Mouse (Mus musculus) MEL (cell line): ENCODE measurements around the gene Oas2. TPM values are rescaled to one million over a fixed set of nuclear protein-coding genes. Genes with fewer than 3 reads are reported as not detected.

Experiments used
- DNase-seq: peaks from one replicate; pipeline ENCODE4 v3.0.0; 2011; ENCODE audit warnings: low read depth, low spot score
- H3K27ac ChIP-seq: 2 replicates; pipeline ENCODE4 v1.5.1; 2012; ENCODE audit warnings: low read depth, mild to moderate bottlenecking, control low read depth, low read length, moderate library complexity; ENCODE audit not compliant: control insufficient read depth
- H3K27me3 ChIP-seq, 2 experiments: fragments of 150-350 bp in 1 of 2; sonication (generic) in 1 of 2; 2 replicates each; pipeline ENCODE4 v1.6.1; 2012; ENCODE audit warnings: low read length in 2 of 2, mild to moderate bottlenecking in 2 of 2, improper control_type of control experiment in 1 of 2, moderate library complexity in 1 of 2; ENCODE audit not compliant: insufficient read depth in 2 of 2, control insufficient read depth in 1 of 2
- H3K36me3 ChIP-seq, 2 experiments: 2 replicates each; pipeline ENCODE4 v1.6.1; 2012 to 2014; ENCODE audit warnings: low read length in 2 of 2, improper control_type of control experiment in 1 of 2, inconsistent platforms in 1 of 2, mild to moderate bottlenecking in 1 of 2; ENCODE audit not compliant: insufficient read depth in 2 of 2, control insufficient read depth in 1 of 2
- H3K4me1 ChIP-seq, 2 experiments: fragments of 150-350 bp in 1 of 2; sonication (generic) in 1 of 2; 2 replicates each; pipeline ENCODE4 v1.6.1; 2012; ENCODE audit warnings: low read length in 2 of 2, improper control_type of control experiment in 1 of 2, mild to moderate bottlenecking in 1 of 2; ENCODE audit not compliant: insufficient read depth in 2 of 2, control insufficient read depth in 1 of 2
- H3K4me3 ChIP-seq, 2 experiments: fragments of 150-350 bp in 1 of 2; sonication (generic) in 1 of 2; 2 replicates each; pipeline ENCODE4 v1.5.1; 2012; ENCODE audit warnings: low read depth in 2 of 2, low read length in 2 of 2, mild to moderate bottlenecking in 2 of 2, moderate library complexity in 2 of 2, control low read depth in 1 of 2, improper control_type of control experiment in 1 of 2; ENCODE audit not compliant: control insufficient read depth in 1 of 2, insufficient read depth in 1 of 2
- H3K79me2 ChIP-seq: 2 replicates; pipeline ENCODE4 v1.6.1; 2012; ENCODE audit warnings: mild to moderate bottlenecking, low read length, moderate library complexity; ENCODE audit not compliant: control insufficient read depth, poor library complexity, insufficient read depth
- H3K9ac ChIP-seq: 2 replicates; pipeline ENCODE4 v1.6.1; 2012; ENCODE audit warnings: low read depth, mild to moderate bottlenecking, control low read depth, low read length, moderate library complexity; ENCODE audit not compliant: control insufficient read depth, poor library complexity, severe bottlenecking
- H3K9me3 ChIP-seq: fragments of 150-350 bp; sonication (generic); replicated peaks from 2 replicates; pipeline ENCODE4 v1.6.1; 2012; ENCODE audit warnings: mild to moderate bottlenecking, low read length, improper control_type of control experiment, moderate library complexity; ENCODE audit not compliant: insufficient read depth
- BHLHE40 ChIP-seq: IDR thresholded peaks from 2 replicates; pipeline ENCODE4 v1.6.1; 2012; ENCODE audit warnings: low read depth, mild to moderate bottlenecking, inconsistent platforms, low read length, improper control_type of control experiment, borderline replicate concordance
- CHD1 ChIP-seq: IDR thresholded peaks from 2 replicates; pipeline ENCODE4 v1.6.1; 2012; ENCODE audit warnings: low read depth, mild to moderate bottlenecking, inconsistent platforms, low read length, improper control_type of control experiment
- EP300 ChIP-seq, 2 experiments: IDR thresholded peaks; 2 replicates each; pipeline ENCODE4 v1.6.1; 2011; ENCODE audit warnings: improper control_type of control experiment in 2 of 2, low read length in 2 of 2, low read depth in 1 of 2, mild to moderate bottlenecking in 1 of 2
- GABPA ChIP-seq: IDR thresholded peaks from 2 replicates; pipeline ENCODE4 v1.6.1; 2012; ENCODE audit warnings: low read depth, mild to moderate bottlenecking, inconsistent platforms, low read length, improper control_type of control experiment, moderate library complexity
- HCFC1 ChIP-seq: IDR thresholded peaks from 2 replicates; pipeline ENCODE4 v1.6.1; 2012; ENCODE audit warnings: low read depth, mild to moderate bottlenecking, inconsistent platforms, low read length, improper control_type of control experiment, moderate library complexity
- MAX ChIP-seq: IDR thresholded peaks from 2 replicates; pipeline ENCODE4 v1.6.1; 2011; ENCODE audit warnings: low read length, improper control_type of control experiment
- RAD21 ChIP-seq: IDR thresholded peaks from 2 replicates; pipeline ENCODE4 v1.6.1; 2011; ENCODE audit warnings: mild to moderate bottlenecking, low read depth, low read length, improper control_type of control experiment
- RCOR1 ChIP-seq: IDR thresholded peaks from 2 replicates; pipeline ENCODE4 v1.6.1; 2012; ENCODE audit warnings: low read depth, mild to moderate bottlenecking, inconsistent platforms, low read length, improper control_type of control experiment
- SMC3 ChIP-seq: IDR thresholded peaks from 2 replicates; pipeline ENCODE4 v1.6.1; 2011; ENCODE audit warnings: low read depth, low read length, improper control_type of control experiment
- TAL1 ChIP-seq: IDR thresholded peaks from 2 replicates; pipeline ENCODE4 v1.6.1; 2012; ENCODE audit warnings: mild to moderate bottlenecking, inconsistent platforms, low read length, moderate library complexity, mixed read lengths
- TBP ChIP-seq: IDR thresholded peaks from 2 replicates; pipeline ENCODE4 v1.8.0; 2011; ENCODE audit warnings: low read depth, low read length, improper control_type of control experiment
- USF1 ChIP-seq: IDR thresholded peaks from 2 replicates; pipeline ENCODE4 v1.6.1; 2014; ENCODE audit warnings: low read depth, mild to moderate bottlenecking, inconsistent platforms, low read length, improper control_type of control experiment, moderate library complexity
- USF2 ChIP-seq, 2 experiments: IDR thresholded peaks; 2 replicates each; pipeline ENCODE4 v1.6.1; 2011 to 2012; ENCODE audit warnings: improper control_type of control experiment in 2 of 2, low read length in 2 of 2, borderline replicate concordance in 1 of 2, inconsistent platforms in 1 of 2, low read depth in 1 of 2, mild to moderate bottlenecking in 1 of 2; ENCODE audit not compliant: insufficient read depth in 1 of 2
- ZC3H11A ChIP-seq: IDR thresholded peaks from 2 replicates; pipeline ENCODE4 v1.6.1; 2012; ENCODE audit warnings: low read depth, mild to moderate bottlenecking, inconsistent platforms, low read length, improper control_type of control experiment
- ZNF384 ChIP-seq: IDR thresholded peaks from 2 replicates; pipeline ENCODE4 v1.6.1; 2012; ENCODE audit warnings: low read depth, mild to moderate bottlenecking, inconsistent platforms, low read length, improper control_type of control experiment
- polyA plus RNA-seq, 2 experiments: library from polyadenylated mRNA; stranded (reverse) in 1 of 2; unstranded in 1 of 2; fragments of >175 nt in 1 of 2; fragments of >200 nt in 1 of 2; gene quantifications; 2 replicates each; pipeline versions ENCODE4 v1.2.1 to v1.2.4; 2012; ENCODE audit warnings: low replicate concordance in 2 of 2, low read depth in 1 of 2; ENCODE audit not compliant: insufficient read length in 2 of 2, insufficient read depth in 1 of 2, missing spikeins in 1 of 2
- total RNA-seq: library from RNA; depleted of rRNA; stranded (reverse); fragments of 300-350 nt; gene quantifications from 2 replicates; pipeline ENCODE4 v1.2.3, GENCODE M21; 2012

Oas2 gene
- total and polyA plus RNA-seq, 3 experiments = 0.96 to 5.2 TPM; not detected in 1

DNA sequence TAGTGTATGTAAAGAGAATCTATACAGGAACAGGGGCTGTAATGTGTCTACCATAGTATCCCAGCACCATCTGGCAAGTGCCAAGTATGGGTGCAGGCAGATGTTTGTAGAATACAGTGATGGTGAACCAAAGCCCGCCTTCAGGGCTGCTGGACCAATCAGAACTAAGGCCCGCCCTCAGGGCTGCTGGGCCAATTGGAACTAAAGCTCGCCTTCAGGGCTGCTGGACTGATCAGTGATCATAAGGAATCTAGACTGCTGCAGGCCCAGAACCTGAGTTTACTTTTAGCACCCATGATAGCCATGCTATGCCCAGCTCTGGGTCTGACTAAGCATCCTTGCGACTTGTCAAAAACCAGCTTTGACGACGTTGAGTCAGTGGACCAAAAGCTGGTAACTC lies 12.2 kb upstream of the Oas2 start:
- TF ChIP-seq EP300 (IDR thresholded peaks at IDR 0.05; ENCODE audit: low read depth in 1 of 2, low read length in 2 of 2) = no peak
- TF ChIP-seq ZC3H11A = no peak
- TF ChIP-seq ZNF384 = no peak
- no peak for TF ChIP-seq MAX
- TF ChIP-seq RCOR1 = no peak
- no peak for TF ChIP-seq CHD1
- no peak for TF ChIP-seq TBP
- TF ChIP-seq SMC3 = no peak
- no peaks in the 10 kb centered on the region for H3K36me3 ChIP-seq
- DNase-seq = no peak
- no peaks in the 10 kb centered on the region for H3K9me3 ChIP-seq
- H3K4me1 ChIP-seq = no peaks in the 10 kb centered on the region
- no peaks in the 10 kb centered on the region for H3K79me2 ChIP-seq
- no peaks in the 10 kb centered on the region for H3K27me3 ChIP-seq
- H3K9ac ChIP-seq = no peak overlapping the region
- no peak overlapping the region for H3K4me3 ChIP-seq
- no peak overlapping the region for H3K27ac ChIP-seq

DNA sequence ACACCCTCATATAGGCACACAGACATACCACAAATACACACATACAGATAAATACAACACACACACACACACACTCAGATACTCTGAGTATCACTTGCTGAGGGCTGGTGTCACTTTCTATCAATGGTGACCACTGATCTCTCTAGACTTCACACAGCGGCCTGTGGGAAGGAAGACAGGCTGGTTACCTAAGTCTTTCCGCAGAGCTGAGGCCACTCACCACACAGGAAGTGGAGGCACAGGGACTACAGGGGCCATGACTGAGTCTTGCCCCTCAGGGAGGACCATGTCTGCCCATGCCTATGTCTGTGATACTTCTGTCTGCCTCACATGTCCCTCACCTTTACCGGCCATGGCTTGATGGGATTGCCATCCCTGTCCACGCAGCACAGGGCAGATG lies 4.6 kb upstream of the Oas2 start:
- DNase-seq = no peak
- Histone ChIP-seq H3K36me3 (no peaks in the 10 kb centered on the region), H3K27me3 (no peaks in the 10 kb centered on the region)

DNA sequence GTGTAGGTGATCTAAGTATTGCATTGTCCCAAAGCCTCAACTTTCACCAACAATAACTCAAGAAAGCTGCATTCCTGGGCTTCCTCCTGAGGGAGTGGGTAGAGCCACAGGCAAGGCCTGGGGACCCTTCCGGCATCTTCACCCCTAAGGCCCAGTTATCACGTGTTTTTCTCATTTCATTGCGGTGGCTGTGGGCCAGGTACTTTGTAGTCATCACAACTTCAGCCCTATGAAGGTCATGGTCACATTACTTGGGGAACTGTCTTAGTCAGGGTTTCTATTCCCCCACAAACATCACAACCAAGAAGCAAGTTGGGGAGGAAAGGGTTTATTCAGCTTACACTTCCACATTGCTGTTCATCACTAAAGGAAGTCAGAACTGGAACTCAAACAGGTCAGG lies 3.1 kb upstream of the Oas2 start:
- DNase-seq = no peak
- Histone ChIP-seq H3K27ac (no peak overlapping the region), H3K4me3 (no peak overlapping the region), H3K27me3 (no peaks in the 10 kb centered on the region), H3K79me2 (no peaks in the 10 kb centered on the region), H3K9me3 (no peaks in the 10 kb centered on the region), H3K9ac (no peak overlapping the region), H3K4me1 (peaks cover 0 to 2% of the 10 kb centered on the region in 2 experiments; a peak in 3 of 4 replicates), H3K36me3 (no peaks in the 10 kb centered on the region)
- no peak for TF ChIP-seq RAD21
- no peak for TF ChIP-seq USF2 (IDR thresholded peaks at IDR 0.05; ENCODE audit: borderline replicate concordance in 1 of 2, insufficient read depth in 1 of 2, low read depth in 1 of 2, low read length in 2 of 2)
- TF ChIP-seq GABPA = no peak
- no peak for TF ChIP-seq TAL1

More for the DNA sequence above, 4.6 kb upstream of the Oas2 start:
- Histone ChIP-seq H3K9me3 (no peaks in the 10 kb centered on the region), H3K9ac (no peak overlapping the region), H3K27ac (no peak overlapping the region), H3K4me3 (no peak overlapping the region), H3K79me2 (no peaks in the 10 kb centered on the region)
- TF ChIP-seq USF1 (no peak), EP300 (IDR thresholded peaks at IDR 0.05; ENCODE audit: low read depth in 1 of 2, low read length in 2 of 2) (no peak), HCFC1 (no peak), RCOR1 (no peak), BHLHE40 (no peak)
- TF ChIP-seq, all 39 proteins: peak for 0
- peaks cover 0 to 2% of the 10 kb centered on the region in 2 experiments; a peak in 3 of 4 replicates for H3K4me1 ChIP-seq
